Mouse (Mus musculus): ENCODE data around the gene Tmtc2. TPM values are rescaled to one million over a fixed set of nuclear protein-coding genes. Genes with fewer than 3 reads are reported as not detected.

The Tmtc2 gene
- polyA plus RNA-seq, 1 experiment from 2014 or later = 3.5 TPM

DNA sequence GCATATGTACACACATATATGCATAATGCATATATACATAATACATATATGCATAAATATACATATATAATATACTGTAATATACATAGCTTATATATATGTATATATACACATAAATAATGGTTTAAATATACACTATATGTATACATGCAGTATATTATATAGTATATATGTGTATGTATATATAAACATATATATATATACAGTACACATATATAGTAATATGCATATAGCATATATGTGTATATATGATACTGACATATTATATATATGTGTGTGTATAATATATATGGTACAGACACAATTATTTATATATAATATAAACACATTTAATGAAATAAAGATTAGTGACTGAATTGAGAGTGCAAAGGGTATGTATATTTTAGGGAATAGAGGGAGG lies 420.5 kb downstream of the Tmtc2 start:
- no peak overlapping the region for H3K27ac ChIP-seq (ENCODE audit: low read depth, low read length)
- DNase-seq (ENCODE audit: low spot score) (no peak), ATAC-seq (replicated peaks; ENCODE audit: low FRiP score) (no peak)
- H3K4me1 ChIP-seq (replicated peaks; ENCODE audit: control insufficient read depth, insufficient read depth, low read length) = no peaks in the 10 kb centered on the region
- H3K9ac ChIP-seq (ENCODE audit: low read depth, low read length) = no peak overlapping the region
- H3K4me2 ChIP-seq = no peak overlapping the region
- no peak overlapping the region for H3K4me3 ChIP-seq (ENCODE audit: low read depth, low read length)
- H3K36me3 ChIP-seq (ENCODE audit: control insufficient read depth, insufficient read depth, low read length) = no peaks in the 10 kb centered on the region
- no peaks in the 10 kb centered on the region for H3K27me3 ChIP-seq (replicated peaks; ENCODE audit: control insufficient read depth, insufficient read depth, low read length)
- H3K9me3 ChIP-seq (ENCODE audit: control insufficient read depth, low read length) = no peaks in the 10 kb centered on the region

DNA sequence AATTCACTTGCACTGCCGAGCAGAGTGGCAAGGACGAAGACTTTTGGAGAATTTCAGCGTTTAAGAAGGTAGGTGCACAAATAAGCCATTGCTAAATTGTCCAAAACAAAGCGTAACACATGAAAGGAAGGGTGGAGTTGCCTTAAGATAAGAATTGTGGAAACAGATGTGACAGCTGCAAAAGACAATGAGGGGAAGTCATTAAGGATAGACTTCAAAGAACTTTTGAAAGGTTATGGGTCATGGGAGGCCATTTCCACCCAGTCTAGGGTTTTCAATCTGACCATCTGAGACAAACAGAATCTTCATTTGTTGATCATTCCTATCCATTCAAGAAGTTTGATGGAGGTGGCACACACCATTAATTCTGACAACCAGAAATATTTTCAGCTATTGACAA lies 429.9 kb downstream of the Tmtc2 start:
- H3K4me1 ChIP-seq (replicated peaks; ENCODE audit: control insufficient read depth, insufficient read depth, low read length) = no peaks in the 10 kb centered on the region
- H3K4me3 ChIP-seq (ENCODE audit: low read depth, low read length) = no peak overlapping the region
- H3K36me3 ChIP-seq (ENCODE audit: control insufficient read depth, insufficient read depth, low read length) = no peaks in the 10 kb centered on the region
- 44% methylated on average over 4 of the region's 4 CpGs for WGBS
- H3K9me3 ChIP-seq (ENCODE audit: control insufficient read depth, low read length) = no peaks in the 10 kb centered on the region
- H3K27me3 ChIP-seq (replicated peaks; ENCODE audit: control insufficient read depth, insufficient read depth, low read length) = no peaks in the 10 kb centered on the region
- H3K9ac ChIP-seq (ENCODE audit: low read depth, low read length) = no peak overlapping the region
- H3K27ac ChIP-seq (ENCODE audit: low read depth, low read length) = no peak overlapping the region
- DNase-seq (ENCODE audit: low spot score) = no peak
- no peak overlapping the region for H3K4me2 ChIP-seq
- ATAC-seq (replicated peaks; ENCODE audit: low FRiP score) = no peak

DNA sequence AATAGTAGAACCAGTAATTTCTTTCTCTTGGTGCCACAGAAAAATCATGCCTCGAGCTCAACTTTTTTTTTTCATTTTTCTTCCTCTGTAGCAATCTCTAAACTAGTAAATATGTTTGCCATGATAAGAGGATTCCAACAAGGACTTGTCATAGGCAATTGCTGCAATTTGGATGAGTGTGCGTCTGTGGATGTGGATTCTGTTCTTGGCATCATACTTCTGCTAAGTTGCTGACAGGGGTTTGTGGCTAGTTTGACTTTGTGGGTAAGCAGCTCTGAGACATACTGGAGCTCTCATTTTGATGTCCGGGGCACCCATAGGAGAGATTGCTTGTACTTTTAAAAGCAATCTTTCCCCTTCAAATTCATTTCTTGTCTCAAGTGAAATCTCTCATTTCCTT lies 432.1 kb downstream of the Tmtc2 start:
- no peaks in the 10 kb centered on the region for H3K27me3 ChIP-seq (replicated peaks; ENCODE audit: control insufficient read depth, insufficient read depth, low read length)
- H3K4me2 ChIP-seq = no peak overlapping the region
- no peaks in the 10 kb centered on the region for H3K36me3 ChIP-seq (ENCODE audit: control insufficient read depth, insufficient read depth, low read length)
- H3K9ac ChIP-seq (ENCODE audit: low read depth, low read length) = no peak overlapping the region
- 66% methylated on average over 3 of the region's 3 CpGs for WGBS
- DNase-seq (ENCODE audit: low spot score) (no peak), ATAC-seq (replicated peaks; ENCODE audit: low FRiP score) (no peak)
- H3K4me1 ChIP-seq (replicated peaks; ENCODE audit: control insufficient read depth, insufficient read depth, low read length) = no peaks in the 10 kb centered on the region
- no peak overlapping the region for H3K4me3 ChIP-seq (ENCODE audit: low read depth, low read length)
- H3K27ac ChIP-seq (ENCODE audit: low read depth, low read length) = no peak overlapping the region
- no peaks in the 10 kb centered on the region for H3K9me3 ChIP-seq (ENCODE audit: control insufficient read depth, low read length)
